Mouse (Mus musculus): ENCODE measurements around the gene Zic3.

Gene Zic3

DNA sequence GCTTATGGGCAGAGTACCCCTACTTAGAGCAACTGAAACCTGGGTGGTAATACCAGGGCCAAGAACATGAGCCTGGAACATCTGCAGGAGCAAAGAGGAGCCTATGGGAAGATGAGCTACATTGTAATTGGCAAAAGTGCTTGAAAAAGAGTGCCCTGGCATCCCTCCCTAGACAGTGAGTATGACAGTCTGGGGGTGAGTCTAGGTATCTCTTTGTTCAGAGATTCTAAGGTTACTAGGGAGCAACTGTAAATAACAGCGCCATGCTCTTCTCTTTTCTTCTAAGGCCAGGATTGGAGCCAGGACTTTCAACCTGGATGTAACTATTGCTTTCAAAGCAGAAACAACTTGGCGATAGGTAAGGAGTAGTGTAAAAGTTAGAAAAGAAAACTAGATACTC, at the start of gene Zic3:
Gene Zic3 (plus strand): TSS at position 301 of the 400 bp plus-strand sequence.
- no peak for DNase-seq

DNA sequence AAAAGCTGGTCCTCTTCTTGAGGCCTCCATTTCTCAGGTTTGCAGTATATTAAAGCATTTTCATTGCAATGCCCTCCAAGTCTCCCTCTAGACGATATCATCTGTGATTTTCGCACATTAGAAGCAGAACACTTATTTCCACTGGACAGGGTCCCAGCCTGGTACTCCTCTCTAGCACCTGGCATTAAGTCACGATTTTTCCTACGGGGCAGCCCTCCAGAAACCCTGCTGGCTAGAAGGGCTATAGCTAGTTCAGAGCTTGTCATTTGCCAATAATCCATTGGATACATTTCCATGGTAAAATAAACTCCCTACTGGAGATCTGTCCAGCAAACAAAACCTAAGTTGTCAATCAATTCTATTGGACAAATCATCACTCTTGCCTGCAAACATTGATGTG, 40.1 kb upstream of the Zic3 start:
- peak; percentile 22 to 58 for DNase-seq

DNA sequence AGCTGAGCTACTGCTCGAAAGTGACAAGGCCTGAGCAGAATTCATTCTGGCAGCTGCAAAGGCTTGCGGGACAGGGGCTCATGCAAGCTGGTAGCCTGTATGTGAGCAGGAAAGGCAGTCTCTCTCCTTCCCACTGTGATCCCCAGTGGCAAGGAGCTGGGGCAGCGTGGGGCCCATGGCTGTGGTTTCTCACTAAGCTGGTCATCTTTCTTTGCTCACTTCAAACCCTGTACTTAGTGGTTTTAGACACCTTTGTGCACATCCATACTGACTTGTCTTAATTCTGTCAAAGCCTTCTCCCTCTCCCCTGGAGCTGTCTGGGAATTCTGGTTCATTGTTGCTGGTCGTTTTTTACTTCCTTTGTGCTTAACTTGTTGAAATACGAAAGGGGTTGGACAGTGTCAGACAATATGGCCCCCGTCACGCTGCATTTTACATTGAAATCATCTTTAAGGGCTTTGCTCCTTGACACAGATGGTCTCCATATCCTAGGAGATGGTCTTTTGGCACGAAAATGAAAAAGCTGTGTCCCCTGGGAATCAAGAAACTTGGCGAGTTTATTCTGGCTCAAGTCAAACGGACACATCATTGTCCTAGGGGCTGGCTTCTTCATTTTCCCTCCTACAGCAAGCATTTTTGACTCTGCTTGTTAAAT, 34.9 kb upstream of the Zic3 start:
- DNase-seq = peak; percentile 4 to 11

DNA sequence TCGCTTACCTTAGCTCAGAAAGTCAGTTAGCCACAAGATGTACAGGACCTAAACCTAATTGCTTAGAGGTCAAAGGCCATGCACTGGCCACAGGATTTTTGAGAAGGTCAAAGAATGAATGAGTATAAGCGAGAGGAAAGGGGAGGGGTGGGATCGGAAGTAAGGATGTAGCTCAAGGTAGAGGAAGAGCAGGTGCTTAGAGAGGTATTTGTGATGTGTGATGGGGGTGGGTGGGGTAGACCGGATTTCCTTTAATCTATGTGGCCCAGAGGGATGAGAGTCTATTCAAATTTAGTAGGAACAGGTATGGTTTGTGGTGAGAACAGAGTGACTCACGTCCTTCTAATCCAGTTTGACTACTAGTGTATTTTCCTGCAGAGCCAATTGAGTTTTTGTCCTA, 9.1 kb upstream of the Zic3 start:
- no peak for DNase-seq

DNA sequence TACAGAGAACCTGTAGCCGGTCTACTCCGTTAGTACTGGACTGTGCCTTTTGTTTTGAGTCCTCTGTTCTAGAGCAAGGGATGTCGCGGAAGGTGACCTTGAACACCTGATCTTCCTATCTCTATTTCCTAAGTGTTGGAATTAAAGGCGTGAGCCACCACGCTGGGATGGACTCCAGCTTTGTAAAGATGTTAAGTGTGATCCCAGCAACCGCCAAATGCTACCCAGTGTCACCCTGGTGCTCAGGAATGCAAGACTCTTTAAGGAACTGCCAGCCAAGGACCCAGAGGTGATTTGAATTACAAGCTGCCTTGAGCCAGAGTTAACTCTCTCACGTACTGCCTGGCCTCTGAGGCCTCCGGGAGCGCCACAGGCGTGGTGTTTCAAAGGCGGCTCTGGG, 8.4 kb upstream of the Zic3 start:
- no peak for DNase-seq

DNA sequence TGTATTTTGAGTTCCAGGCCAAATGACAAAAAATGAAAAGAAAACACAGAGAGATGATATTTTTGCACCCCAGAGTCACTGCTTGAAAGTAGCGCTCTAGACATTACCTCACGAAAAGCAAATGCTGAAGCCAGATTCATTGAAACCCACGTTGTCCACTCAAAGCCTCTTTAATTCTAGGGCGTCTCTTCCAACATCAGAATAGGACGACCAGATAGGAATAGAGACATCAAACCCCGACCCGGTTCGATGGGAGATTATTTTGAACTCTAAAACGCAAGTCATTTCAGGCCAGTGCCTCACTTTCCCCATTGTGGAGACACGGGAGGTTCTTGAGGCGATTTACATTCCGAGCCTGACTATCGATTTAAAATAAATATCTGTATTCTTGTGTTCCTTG, 7.7 kb upstream of the Zic3 start:
- no peak for DNase-seq

DNA sequence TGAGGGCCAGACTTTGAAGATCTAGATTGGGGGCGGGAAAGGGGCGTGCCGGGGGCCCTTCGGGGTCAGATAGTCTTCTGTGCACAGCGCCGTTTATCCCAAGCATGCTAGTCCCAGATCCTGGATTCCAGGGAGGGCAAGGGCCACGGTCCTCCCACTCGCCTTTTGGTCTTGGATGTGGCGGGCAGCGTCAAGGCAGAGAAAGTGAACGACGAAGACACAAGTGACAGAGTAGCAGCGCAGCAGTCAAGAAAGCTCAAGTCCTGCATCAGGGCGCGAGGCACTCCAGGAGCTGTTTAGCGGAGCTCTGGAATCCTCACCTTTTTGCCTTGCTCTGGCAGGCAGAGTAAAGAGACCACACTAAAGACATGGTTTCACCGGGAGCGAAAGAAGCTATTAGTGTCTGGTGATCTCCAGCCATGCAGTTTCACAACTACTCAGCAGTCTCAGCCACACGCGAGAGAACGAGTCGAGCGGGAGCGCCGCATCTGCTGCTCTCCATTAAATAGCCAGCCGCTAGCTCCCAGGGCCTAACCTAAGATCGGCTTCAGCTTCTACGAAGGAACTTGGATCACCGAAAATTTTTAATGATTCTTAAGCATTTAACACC, 7.1 kb upstream of the Zic3 start:
- no peak for DNase-seq

DNA sequence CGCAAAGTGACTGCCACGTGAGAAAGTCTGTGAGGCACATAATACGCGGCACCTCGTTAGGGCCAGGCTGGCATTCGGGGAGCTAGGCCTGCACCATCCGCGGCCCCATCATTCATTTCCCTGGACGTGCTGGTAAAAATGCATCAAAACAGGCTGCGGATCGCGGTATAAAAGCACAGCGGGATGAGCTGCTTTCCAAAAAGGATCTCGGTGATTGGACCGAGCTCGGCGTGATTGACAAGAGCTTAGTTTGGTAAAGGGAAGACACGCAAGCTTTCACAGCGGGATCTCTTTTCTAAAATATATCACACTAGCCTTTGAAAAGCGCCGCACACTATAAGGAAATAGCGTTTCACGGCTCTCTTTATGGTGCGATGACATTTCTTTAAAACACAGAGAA, 3.8 kb upstream of the Zic3 start:
- DNase-seq = peak in 1 of 2 experiments; percentile 24

DNA sequence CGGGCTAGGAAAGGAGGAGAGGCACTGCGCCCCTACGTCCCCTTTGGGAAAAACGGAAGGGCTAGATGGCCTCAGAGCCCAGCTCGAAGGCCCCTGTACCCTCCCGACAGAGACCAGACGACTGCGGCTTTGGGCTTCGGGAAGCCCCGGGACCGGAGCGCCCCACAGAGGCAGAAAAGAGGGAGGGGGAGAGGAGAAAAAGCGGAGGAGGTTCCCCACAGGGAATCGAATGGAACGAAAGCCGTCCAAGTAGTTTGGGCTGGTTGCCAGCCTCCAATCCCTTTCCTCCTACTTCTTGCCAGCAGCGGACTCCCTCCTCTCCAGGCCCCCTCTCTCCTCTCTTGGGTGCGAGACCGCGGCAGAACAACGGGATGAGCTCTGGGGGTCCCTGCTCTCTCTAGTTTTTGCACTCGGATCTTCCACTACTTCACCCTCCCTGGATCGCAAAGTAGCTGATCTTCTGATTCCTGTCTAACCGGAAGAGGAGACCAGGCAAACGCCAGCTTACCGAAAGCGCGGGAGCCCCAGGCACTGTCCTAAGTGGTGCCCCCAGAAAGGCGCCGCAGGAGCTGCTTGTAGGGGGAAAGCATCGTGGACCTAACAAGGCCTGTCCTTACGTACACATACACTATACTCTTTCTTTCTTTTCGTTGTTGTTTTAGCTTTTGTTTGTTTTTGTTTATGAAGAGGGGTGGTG, 3.1 kb upstream of the Zic3 start:
- peak; percentile 43 to 58 for DNase-seq

DNA sequence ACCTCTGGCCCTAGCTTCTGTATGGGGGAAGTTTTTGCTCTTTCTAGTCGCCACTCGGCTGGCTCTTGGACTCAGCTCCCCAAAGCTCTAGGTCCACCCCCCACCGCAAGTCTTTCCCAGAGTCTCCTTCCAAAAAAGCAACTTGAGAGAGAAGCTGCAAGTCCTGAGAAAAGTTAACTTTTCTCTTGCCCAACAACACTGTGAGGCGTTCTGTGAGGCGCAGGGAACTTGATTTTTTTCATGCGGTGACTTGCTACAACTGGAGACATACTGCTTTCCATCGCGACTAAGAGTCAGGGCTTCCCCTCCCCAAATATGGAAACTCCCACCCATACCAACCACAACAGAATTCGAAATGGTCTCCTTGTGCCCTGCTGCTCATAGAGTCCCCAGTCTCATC, 5.1 kb downstream of the Zic3 start:
- DNase-seq = no peak

DNA sequence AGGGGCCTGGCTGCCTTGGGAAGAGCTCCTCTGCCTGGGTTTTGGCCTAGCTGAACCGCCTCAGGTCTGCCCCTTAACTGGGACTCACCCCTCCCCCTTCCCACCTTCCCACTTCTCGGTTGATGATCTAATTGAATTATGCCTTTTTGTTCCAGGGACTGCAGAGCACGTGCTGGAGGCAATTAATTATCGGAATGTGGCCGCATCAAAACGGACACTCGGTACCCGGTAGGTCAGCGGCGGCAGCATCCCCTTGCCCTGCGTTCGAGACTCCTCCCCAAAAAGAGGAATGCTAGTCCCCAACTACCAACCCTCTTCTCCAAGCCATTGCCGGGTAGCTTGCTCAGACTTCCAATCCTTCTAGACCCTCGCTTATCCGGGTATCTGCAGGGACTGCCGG, 5.6 kb downstream of the Zic3 start:
- DNase-seq = peak in 1 of 2 experiments; percentile 8

DNA sequence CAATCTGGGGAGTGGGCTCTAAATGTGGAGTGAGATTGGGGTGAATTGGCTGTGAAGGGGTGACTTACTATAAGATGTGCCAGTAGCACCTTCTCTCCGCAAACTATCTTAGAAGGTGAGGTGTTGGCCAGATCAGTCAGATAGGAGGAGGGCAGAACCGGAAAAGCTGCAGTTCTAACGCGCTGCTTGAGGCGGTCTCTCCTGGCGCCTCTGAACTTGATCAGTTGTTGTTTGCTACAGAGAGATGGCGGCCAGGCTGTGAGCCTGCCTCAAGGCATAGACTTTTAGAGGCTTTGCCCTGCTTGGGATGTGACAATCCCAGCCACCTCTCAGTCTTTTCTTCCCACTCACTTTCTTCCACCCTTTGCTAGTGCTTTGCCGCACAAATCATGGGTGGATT, 6.4 kb downstream of the Zic3 start:
- DNase-seq = peak in 1 of 2 experiments; percentile 16

DNA sequence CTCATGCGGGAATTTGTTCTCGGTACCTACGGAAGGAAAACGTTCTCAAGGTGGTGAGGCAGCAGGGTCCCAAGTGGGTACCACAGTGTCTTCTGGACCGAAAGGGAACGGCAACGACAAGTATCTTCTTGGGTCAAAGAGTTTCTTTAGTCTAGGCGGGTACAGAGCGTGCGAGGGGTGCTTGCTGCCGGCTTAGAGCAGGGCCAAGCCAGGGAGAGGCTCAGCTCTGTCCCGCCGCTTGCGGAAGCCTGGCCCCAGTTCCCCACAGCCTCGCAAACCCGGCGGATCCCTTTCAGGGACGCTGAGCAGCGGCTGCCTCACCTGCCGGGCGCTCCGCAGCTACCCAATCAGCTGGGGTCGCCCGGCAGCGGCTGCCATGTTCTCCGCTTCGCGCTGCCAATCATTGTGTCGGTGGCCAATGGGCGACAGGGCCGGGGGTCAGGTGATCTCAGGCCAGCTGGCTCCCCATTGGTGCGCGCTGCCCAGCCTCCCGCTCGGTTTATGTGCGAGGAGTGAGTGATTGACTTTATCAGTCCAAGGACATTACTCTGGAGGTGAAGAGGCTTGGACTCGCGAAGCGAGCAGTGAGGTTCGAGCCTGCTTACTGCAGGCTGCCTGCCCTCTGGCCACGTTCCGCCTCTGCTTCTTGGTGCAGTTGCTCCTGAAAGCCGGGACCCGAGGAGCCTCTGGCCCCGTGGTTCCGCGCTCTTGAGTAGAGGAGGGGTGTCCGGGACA, 7.8 kb downstream of the Zic3 start:
- DNase-seq = peak; percentile 88 to 89

DNA sequence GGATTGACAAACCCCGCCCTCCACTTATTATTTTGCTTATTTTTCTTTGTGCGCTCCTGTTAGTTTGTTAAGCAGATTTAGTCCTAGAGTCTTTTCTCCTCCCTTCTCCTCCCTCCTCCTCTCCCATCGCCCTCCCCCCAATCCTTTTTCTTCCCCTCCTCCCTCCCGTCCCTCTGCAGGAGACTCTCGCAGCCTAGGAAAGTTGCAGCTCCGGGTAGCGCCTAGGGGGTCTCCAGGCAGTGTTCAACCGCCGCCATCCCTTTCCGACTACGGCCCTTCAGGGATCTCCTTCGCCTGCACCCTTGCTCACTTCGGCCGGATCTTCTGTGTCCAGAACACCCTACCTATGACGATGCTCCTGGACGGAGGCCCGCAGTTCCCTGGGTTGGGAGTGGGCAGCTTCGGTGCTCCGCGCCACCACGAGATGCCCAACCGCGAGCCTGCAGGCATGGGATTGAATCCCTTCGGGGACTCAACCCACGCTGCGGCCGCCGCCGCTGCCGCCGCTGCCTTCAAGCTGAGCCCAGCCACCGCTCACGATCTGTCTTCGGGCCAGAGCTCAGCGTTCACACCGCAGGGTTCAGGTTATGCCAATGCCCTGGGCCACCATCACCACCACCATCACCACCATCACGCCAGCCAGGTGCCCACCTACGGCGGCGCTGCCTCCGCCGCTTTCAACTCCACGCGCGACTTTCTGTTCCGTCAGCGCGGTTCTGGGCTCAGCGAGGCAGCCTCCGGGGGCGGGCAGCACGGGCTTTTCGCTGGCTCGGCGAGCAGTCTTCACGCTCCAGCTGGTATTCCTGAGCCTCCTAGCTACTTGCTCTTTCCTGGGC, 8.6 kb downstream of the Zic3 start:
- DNase-seq = peak; percentile 72 to 74

DNA sequence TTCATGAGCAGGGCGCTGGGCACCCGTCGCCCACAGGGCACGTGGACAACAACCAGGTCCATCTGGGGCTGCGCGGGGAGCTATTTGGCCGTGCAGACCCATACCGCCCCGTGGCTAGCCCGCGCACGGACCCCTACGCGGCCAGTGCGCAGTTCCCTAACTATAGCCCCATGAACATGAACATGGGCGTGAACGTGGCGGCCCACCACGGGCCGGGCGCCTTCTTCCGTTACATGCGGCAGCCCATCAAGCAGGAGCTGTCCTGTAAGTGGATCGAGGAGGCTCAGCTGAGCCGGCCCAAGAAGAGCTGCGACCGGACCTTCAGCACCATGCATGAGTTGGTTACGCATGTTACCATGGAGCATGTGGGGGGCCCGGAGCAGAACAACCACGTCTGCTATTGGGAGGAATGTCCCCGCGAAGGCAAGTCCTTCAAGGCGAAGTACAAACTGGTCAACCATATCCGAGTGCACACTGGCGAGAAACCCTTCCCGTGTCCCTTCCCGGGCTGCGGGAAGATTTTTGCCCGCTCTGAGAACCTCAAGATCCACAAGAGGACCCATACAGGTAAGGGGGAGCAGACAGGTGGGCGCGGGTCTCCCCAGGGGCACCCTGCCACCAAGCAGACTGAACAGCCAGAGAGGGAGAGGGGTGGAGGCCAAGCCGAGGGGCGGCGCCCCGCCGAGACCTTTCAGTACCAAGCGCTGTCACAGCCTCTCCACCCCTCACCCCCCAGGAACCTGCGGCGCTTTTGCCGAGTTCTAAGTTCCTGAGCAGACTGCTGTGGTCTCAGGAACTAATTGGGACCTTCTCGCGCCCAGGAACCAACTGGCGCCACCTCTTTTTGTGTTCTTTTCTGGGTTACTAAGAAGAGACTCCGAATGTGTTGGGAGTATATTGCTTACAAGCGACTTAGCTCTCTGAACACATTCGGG, 9.4 kb downstream of the Zic3 start:
- peak; percentile 52 to 55 for DNase-seq

DNA sequence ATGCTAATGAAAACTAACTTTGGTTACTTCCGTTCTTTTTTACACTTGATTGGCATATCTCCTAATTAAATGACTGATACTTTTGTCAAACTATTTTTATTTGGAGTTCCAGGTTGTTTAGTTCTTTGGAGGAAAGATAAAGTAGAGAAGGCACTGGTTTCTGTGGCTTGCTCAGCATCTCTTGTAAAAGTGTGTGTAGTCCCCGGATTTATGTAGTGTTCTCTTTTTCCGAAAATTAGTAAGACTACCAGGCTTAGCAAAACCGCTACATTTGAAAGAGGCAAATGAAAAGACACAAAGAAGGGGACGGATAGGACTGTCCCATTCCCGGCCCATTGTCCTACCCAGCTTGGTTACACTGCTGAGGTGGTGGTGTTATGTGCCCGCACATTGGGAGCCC, 10.1 kb downstream of the Zic3 start:
- no peak for DNase-seq

DNA sequence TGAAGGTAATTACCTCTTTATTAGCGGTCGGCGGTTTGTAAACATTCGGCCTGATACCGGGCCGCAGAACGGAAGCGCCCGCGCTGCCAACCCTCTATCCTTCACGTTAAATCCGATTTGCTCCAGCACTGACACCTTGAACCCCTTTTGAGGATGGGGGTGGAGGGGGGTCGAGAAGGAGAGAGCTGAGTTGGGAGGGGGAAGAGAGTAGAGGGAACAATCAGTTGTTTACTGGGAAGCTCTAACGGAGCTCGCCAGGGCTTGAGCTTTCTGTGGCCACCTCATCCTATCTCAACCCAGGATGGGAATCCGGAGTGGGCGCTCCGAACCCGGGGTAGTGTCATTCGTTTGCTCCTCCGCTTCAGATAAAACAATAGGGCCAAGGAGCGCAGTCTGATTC, 11.0 kb downstream of the Zic3 start:
- peak; percentile 34 to 47 for DNase-seq

DNA sequence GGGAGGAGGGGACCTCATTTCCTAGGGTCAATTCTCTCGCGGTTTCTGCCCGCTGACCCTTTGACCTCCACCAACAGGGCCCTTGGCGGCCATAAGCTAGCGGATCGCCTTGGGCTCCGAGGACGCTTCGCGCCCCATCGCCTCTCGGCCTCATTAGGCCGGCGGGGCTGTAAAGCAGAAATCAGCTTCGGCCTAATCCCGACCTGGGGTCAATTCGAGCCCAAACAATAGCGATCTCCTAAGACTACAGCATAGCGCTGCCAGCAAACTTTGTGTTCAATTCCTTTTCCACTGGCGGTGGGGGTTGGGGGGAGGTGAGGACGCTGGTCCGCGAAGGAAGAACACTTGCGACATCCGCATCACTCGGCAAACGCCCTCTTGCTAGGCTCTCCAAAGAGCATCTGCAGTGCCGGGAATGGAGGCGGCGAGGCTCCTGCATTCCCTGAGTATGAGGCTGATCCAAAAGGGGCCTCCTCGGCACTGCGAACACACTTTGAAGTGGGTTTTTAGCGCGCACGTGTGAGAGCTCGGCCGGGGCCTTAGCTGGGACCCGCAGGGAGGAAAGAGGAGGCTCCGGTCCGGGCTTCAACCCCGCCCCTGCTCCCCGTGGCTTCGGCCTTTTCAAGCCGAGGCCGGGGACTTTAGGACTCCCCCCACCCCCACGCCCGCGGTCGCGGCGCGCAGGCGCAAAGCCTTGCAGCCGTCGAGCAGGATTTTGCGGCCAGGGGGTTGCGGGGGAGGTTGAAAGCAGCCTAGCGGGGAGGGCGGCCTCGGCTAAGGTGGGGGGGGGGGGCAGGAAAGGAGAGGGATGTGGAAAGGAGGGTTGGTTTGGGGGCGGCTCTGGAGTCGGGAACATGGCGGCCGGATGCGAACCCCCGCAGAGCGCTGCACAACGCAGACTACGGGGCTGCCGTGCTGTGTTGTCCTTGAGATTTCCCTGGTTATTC, 15.8 kb downstream of the Zic3 start:
- peak; percentile 80 to 84 for DNase-seq

DNA sequence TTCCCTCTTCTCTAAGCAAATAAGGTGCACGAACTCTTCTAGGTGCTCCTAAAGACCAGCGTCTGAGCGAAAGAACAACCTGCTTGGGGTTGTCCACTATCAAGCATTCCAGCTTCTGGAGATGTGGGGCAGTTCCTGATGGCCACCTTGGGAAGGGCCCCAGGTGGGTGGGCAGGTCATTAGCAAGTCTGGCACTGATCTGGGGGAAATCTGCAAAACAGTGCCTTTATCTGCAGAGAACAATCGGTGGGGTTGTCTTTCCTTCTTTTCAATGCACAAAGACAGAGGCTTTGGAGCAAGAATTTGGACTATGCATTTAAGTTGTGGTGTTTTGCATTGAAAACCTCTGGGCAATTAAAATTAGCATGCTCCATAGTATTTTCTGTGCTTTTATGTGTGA, 17.2 kb downstream of the Zic3 start:
- no peak for DNase-seq

DNA sequence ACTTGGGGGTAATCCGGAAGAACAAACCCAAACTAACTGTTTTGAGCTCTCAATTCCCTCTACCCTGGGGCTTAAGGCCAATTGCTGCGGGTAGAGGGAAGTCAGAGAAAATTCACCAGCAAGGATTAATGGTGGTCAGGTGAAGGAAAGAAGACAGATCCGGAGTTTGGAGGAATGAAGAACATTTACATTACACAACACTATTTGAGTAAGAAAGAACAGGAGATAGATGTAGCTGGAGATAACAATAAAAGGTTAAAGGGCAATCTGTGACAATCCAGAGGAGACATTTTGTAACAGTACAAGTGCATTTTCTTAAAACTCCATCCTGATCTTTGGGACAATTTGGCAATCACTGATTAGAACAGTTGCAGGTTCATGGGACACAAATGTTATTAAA, 19.4 kb downstream of the Zic3 start:
- no peak for DNase-seq
